Mouse (Mus musculus): Measurements from ENCODE around the gene Dbi. TPM values are rescaled to one million over a fixed set of nuclear protein-coding genes. Genes with fewer than 3 reads are reported as not detected.
A peak's percentile ranks its signal among the peaks of the same experiment; 100 is the strongest.

Gene Dbi
- polyA plus RNA-seq, 1 experiment = 1,337 TPM

- H3K4me1 ChIP-seq (ENCODE audit: control insufficient read depth, insufficient read depth, low read length) = peaks cover 30% of the 10 kb centered on the region
- H3K27me3 ChIP-seq (replicated peaks; ENCODE audit: control insufficient read depth, insufficient read depth, low read length) = no peaks in the 10 kb centered on the region
- no peaks in the 10 kb centered on the region for H3K36me3 ChIP-seq (ENCODE audit: control insufficient read depth, insufficient read depth, low read length)
- WGBS = 36% methylated on average over 4 of the region's 4 CpGs
- peak overlapping the region; percentile 81 for H3K27ac ChIP-seq (ENCODE audit: insufficient read depth, low read depth, low read length)
- no peak for TF ChIP-seq CTCF (conservative IDR thresholded peaks at IDR 0.05; ENCODE audit: insufficient read depth, insufficient read length, low read depth, low read length)
- TF ChIP-seq POLR2A (IDR thresholded peaks at IDR 0.05; ENCODE audit: low read depth, low read length) = no peak
- DNase-seq = no peak
- no peak overlapping the region; the same call in 1 of the 2 replicates for H3K4me3 ChIP-seq (ENCODE audit: insufficient read depth, low read depth, low read length)
Measured at GRCm38 (mm10) chr1:120074307-120074702, 46.6 kb downstream of the Dbi start.

DNA sequence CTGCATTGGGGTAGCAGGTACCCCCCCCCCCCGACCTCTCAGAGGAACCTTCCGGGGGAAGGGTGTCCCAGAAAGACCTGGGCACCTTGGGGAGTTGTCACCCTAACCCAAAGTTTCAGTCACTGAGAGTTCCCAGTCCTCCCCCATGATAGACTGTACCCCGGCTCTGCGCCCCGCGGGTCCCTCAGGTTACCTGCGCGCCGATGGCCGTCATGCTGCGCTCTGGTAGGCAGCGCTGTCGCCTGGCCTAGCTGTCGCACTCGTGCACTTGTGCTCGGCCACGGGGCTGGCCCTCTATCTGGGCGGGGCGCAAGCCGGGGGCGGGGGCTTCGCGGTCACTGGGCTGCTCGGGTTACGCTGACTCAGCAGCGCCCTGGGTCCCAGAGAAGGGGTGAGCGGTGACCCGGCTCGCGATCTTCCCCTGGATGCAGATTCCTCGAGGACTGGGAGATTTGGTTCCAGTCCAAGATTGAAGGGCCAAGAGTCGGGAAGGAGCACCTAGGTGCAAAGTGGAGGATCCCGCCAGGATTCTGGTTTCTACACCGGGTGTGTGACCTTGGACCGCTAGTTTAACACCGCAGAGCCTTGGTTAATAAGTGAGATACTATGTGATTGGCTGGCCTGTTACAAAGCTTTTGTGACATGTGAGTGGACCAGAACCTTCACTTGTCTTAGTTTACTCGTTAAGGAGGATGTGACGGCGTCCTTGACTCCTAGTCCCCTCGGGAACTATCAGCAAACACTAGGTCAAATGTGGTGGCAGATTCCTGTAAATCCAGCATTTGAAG, 47.2 kb downstream of the Dbi start, which contains the start of gene Tmem37:
Tmem37 (minus strand) TSS at position 556 of the 788 bp plus-strand sequence.
- Histone ChIP-seq H3K27me3 (replicated peaks; ENCODE audit: control insufficient read depth, insufficient read depth, low read length) (no peaks in the 10 kb centered on the region), H3K4me3 (ENCODE audit: insufficient read depth, low read depth, low read length) (peak within 1 kb of the TSS; percentile 54), H3K27ac (ENCODE audit: insufficient read depth, low read depth, low read length) (peak within 1 kb of the TSS; percentile 81), H3K4me1 (ENCODE audit: control insufficient read depth, insufficient read depth, low read length) (peaks cover 34% of the 10 kb centered on the region), H3K36me3 (ENCODE audit: control insufficient read depth, insufficient read depth, low read length) (no peaks in the 10 kb centered on the region)
- 2% methylated on average over 40 of the region's 40 CpGs for WGBS
- peak; percentile 96 for DNase-seq
- TF ChIP-seq POLR2A (IDR thresholded peaks at IDR 0.05; ENCODE audit: low read depth, low read length) (peak; percentile 26), CTCF (conservative IDR thresholded peaks at IDR 0.05; ENCODE audit: insufficient read depth, insufficient read length, low read depth, low read length) (no peak)

- peaks cover 34% of the 10 kb centered on the region for H3K4me1 ChIP-seq (ENCODE audit: control insufficient read depth, insufficient read depth, low read length)
- H3K27me3 ChIP-seq (replicated peaks; ENCODE audit: control insufficient read depth, insufficient read depth, low read length) = no peaks in the 10 kb centered on the region
- H3K27ac ChIP-seq (ENCODE audit: insufficient read depth, low read depth, low read length) = peak overlapping the region; percentile 30; the same call in 1 of the 2 replicates
- peak; percentile 97 for DNase-seq
- H3K4me3 ChIP-seq (ENCODE audit: insufficient read depth, low read depth, low read length) = peak overlapping the region; percentile 54
- no peaks in the 10 kb centered on the region for H3K36me3 ChIP-seq (ENCODE audit: control insufficient read depth, insufficient read depth, low read length)
- 3% methylated on average over 16 of the region's 16 CpGs for WGBS
- TF ChIP-seq CTCF (conservative IDR thresholded peaks at IDR 0.05; ENCODE audit: insufficient read depth, insufficient read length, low read depth, low read length) (no peak), POLR2A (IDR thresholded peaks at IDR 0.05; ENCODE audit: low read depth, low read length) (no peak)
Measured at GRCm38 (mm10) chr1:120072900-120073299, 48.0 kb downstream of the Dbi start.

DNA sequence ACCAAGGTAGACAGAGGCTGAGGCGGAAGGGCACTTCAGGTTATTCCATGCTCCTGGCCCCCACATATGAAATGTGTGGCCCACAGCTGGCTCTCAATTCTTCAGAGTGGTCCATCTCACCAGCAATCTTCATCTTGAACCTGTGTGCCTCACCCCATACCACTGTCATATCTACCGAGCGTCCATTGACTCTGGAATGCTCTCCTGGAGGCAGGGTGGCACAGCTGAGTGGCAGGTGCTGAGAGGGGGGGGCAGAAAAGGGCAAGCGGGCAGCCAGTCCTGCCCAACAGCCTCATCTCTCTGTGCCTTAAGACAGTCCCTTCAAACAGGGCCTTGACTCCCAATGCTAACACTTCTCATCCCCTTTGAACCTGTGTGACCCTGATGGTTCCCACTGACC, 49.7 kb downstream of the Dbi start:
- no peak for DNase-seq
- H3K4me3 ChIP-seq (ENCODE audit: insufficient read depth, low read depth, low read length) = no peak overlapping the region
- TF ChIP-seq POLR2A (IDR thresholded peaks at IDR 0.05; ENCODE audit: low read depth, low read length) (no peak), CTCF (conservative IDR thresholded peaks at IDR 0.05; ENCODE audit: insufficient read depth, insufficient read length, low read depth, low read length) (no peak)
- WGBS = 72% methylated on average over 4 of the region's 4 CpGs
- no peak overlapping the region for H3K27ac ChIP-seq (ENCODE audit: insufficient read depth, low read depth, low read length)
- no peaks in the 10 kb centered on the region for H3K27me3 ChIP-seq (replicated peaks; ENCODE audit: control insufficient read depth, insufficient read depth, low read length)
- H3K4me1 ChIP-seq (ENCODE audit: control insufficient read depth, insufficient read depth, low read length) = peaks cover 36% of the 10 kb centered on the region
- H3K36me3 ChIP-seq (ENCODE audit: control insufficient read depth, insufficient read depth, low read length) = no peaks in the 10 kb centered on the region

DNA sequence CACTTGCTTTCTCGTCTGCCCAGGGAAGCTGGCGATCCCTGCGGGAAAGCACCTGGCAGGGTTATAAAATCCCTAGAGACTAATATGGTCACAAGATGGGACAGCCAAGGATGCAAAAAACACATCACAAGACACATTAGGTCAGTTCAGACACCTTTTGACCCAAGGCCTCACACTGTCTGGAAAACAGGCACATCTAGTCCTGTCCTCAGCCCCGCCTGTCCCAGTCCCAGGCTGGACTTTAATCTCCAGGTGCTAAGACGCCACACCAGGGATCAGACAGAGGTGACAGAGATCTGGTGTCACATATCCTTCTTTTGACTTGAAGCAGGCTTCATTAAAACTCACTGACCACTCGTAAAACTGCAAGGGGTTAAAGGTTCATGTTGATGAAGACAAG, 50.7 kb downstream of the Dbi start:
- H3K36me3 ChIP-seq (ENCODE audit: control insufficient read depth, insufficient read depth, low read length) = no peaks in the 10 kb centered on the region
- peaks cover 43% of the 10 kb centered on the region for H3K4me1 ChIP-seq (ENCODE audit: control insufficient read depth, insufficient read depth, low read length)
- peak; percentile 71 for DNase-seq
- H3K4me3 ChIP-seq (ENCODE audit: insufficient read depth, low read depth, low read length) = no peak overlapping the region
- WGBS = 57% methylated on average over 6 of the region's 6 CpGs
- no peak overlapping the region for H3K27ac ChIP-seq (ENCODE audit: insufficient read depth, low read depth, low read length)
- TF ChIP-seq CTCF (conservative IDR thresholded peaks at IDR 0.05; ENCODE audit: insufficient read depth, insufficient read length, low read depth, low read length) = no peak
- TF ChIP-seq POLR2A (IDR thresholded peaks at IDR 0.05; ENCODE audit: low read depth, low read length) = no peak
- H3K27me3 ChIP-seq (replicated peaks; ENCODE audit: control insufficient read depth, insufficient read depth, low read length) = no peaks in the 10 kb centered on the region

GRCm38 (mm10) chr1:120069120-120069519, 51.8 kb downstream of the Dbi start:
- DNase-seq = no peak
- no peak for TF ChIP-seq POLR2A (IDR thresholded peaks at IDR 0.05; ENCODE audit: low read depth, low read length)
- no peak for TF ChIP-seq CTCF (conservative IDR thresholded peaks at IDR 0.05; ENCODE audit: insufficient read depth, insufficient read length, low read depth, low read length)
- Histone ChIP-seq H3K27me3 (replicated peaks; ENCODE audit: control insufficient read depth, insufficient read depth, low read length) (no peaks in the 10 kb centered on the region), H3K36me3 (ENCODE audit: control insufficient read depth, insufficient read depth, low read length) (no peaks in the 10 kb centered on the region), H3K27ac (ENCODE audit: insufficient read depth, low read depth, low read length) (no peak overlapping the region), H3K4me1 (ENCODE audit: control insufficient read depth, insufficient read depth, low read length) (peaks cover 37% of the 10 kb centered on the region), H3K4me3 (ENCODE audit: insufficient read depth, low read depth, low read length) (no peak overlapping the region)
- 88% methylated on average over 5 of the region's 5 CpGs for WGBS

DNA sequence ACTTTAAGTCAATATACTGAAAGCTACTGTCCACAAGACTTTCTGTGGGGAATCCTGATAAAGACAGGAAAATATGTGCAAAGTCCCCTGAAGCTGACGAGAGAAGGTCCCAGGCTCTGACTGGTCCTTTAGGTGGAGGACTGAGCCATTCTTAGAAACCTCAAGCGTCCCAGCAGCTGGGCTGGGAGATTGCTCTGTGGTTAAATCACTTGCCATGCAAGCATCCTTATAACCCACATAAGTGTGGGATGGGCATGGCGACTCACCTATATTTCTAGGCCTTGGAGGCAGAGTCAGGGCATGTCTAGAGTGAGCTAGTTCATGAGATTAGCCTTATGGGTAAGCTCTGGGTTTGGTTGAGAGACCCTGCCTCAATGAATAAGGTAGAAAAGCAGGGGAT, 54.3 kb downstream of the Dbi start:
- H3K4me3 ChIP-seq (ENCODE audit: insufficient read depth, low read depth, low read length) = no peak overlapping the region
- 72% methylated on average over 3 of the region's 3 CpGs for WGBS
- TF ChIP-seq CTCF (conservative IDR thresholded peaks at IDR 0.05; ENCODE audit: insufficient read depth, insufficient read length, low read depth, low read length) = no peak
- no peak for TF ChIP-seq POLR2A (IDR thresholded peaks at IDR 0.05; ENCODE audit: low read depth, low read length)
- no peaks in the 10 kb centered on the region for H3K27me3 ChIP-seq (replicated peaks; ENCODE audit: control insufficient read depth, insufficient read depth, low read length)
- H3K36me3 ChIP-seq (ENCODE audit: control insufficient read depth, insufficient read depth, low read length) = no peaks in the 10 kb centered on the region
- no peak overlapping the region for H3K27ac ChIP-seq (ENCODE audit: insufficient read depth, low read depth, low read length)
- peaks cover 28% of the 10 kb centered on the region for H3K4me1 ChIP-seq (ENCODE audit: control insufficient read depth, insufficient read depth, low read length)
- DNase-seq = no peak

Data from kidney, adult 2 months (tissue).